ENCODE assay signal across 16 mouse cellular contexts in the genomic region with DNA sequence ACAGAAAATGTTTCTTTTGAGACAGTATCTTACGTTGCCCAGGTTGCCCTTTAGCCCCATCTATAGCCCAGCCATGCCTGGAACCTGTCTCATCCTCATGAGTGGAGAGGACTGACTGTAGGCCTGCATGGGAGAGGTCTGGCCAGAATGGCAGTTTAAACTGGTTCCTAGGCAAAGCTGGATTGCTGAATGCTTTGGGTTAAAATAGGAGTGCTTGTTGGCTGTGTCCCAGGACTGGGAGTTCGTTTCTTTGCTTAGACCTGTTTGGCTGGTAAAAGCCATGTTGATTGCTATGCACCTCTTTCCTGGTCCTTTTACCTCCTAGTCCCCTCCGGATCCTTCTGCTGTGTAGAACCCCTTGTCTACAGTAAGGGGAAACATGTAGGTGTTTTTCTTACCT. TPM values are rescaled to one million over a fixed set of nuclear protein-coding genes. Genes with fewer than 3 reads are reported as not detected.
DNase-seq lines count a peak whose midpoint lies in the region; ATAC-seq and TF ChIP-seq lines count a peak whose summit lies in the region.
"Had no signal": no experiment of that assay in that cellular context is flagged by ENCODE, and none has a peak within 500 bp of the region (broad histone marks: within the 10 kb centered on the region; RNA-seq: fewer than 3 reads in every experiment).

No protein-coding gene starts in this region.

- no peak for TF ChIP-seq CTCF in layer of hippocampus, adult 2 months (conservative IDR thresholded peaks at IDR 0.05)
- no peak for TF ChIP-seq CTCF in hindbrain, postnatal 0 days (IDR thresholded peaks at IDR 0.05; ENCODE audit: low read depth)

- ATAC-seq in limb, embryonic 15.5 days (ENCODE audit: insufficient number of reproducible peaks, low FRiP score, low TSS enrichment, low read depth) = no peak
- no peak for ATAC-seq in hindbrain, postnatal 0 days
- ATAC-seq in erythroblast, adult 5-6 weeks (replicated peaks; ENCODE audit: low FRiP score, poor library complexity, severe bottlenecking) = no peak
- ATAC-seq: forebrain, embryonic 14.5 days; intestine, embryonic 15.5 days; midbrain, embryonic 13.5 days had no signal

- 69% methylated on average over 3 of the region's 3 CpGs for WGBS in limb, embryonic 15.5 days
- WGBS in hindbrain, postnatal 0 days = 73% methylated on average over 3 of the region's 3 CpGs

- no peaks in the 10 kb centered on the region for H3K9me3 ChIP-seq in limb, embryonic 15.5 days
- no peaks in the 10 kb centered on the region for H3K9me3 ChIP-seq in hindbrain, postnatal 0 days (ENCODE audit: low read length)
- H3K9me3 ChIP-seq: heart, embryonic 13.5 days; hindbrain, embryonic 12.5 days; intestine, embryonic 15.5 days; midbrain, embryonic 13.5 days had no signal

- no peak overlapping the region for H3K4me2 ChIP-seq in limb, embryonic 15.5 days
- no peak overlapping the region for H3K4me2 ChIP-seq in hindbrain, postnatal 0 days (ENCODE audit: low read depth, low read length)
- H3K4me2 ChIP-seq: heart, embryonic 13.5 days; hindbrain, embryonic 12.5 days; intestine, embryonic 15.5 days; midbrain, embryonic 13.5 days had no signal

- DNase-seq in layer of hippocampus, adult 2 months (ENCODE audit: low spot score in 2 of 2) = no peak
- DNase-seq in layer of hippocampus, adult 11-12 months (ENCODE audit: low spot score) = no peak
- peak; percentile 38 for DNase-seq in urinary bladder, postnatal 14 days (ENCODE audit: low spot score)
- no peak for DNase-seq in urinary bladder, postnatal 25 days (ENCODE audit: low spot score)
- no peak for DNase-seq in hindbrain, postnatal 0 days (ENCODE audit: low spot score)
- DNase-seq in thymus, postnatal 36 days = no peak
- DNase-seq: adrenal gland, adult 8-10 months; cerebellum, adult 18-20 months had no signal

- no peaks in the 10 kb centered on the region; the same call in 1 of the 2 replicates for H3K4me1 ChIP-seq in limb, embryonic 15.5 days
- H3K4me1 ChIP-seq in hindbrain, postnatal 0 days (ENCODE audit: insufficient read depth, low read length) = no peaks in the 10 kb centered on the region
- H3K4me1 ChIP-seq: intestine, embryonic 15.5 days had no signal

- no peak overlapping the region for H3K4me3 ChIP-seq in layer of hippocampus, adult 2 months
- H3K4me3 ChIP-seq in limb, embryonic 15.5 days = no peak overlapping the region
- no peak overlapping the region for H3K4me3 ChIP-seq in hindbrain, postnatal 0 days (ENCODE audit: low read length)
- H3K4me3 ChIP-seq: heart, embryonic 13.5 days; hindbrain, embryonic 12.5 days; intestine, embryonic 15.5 days; midbrain, embryonic 13.5 days had no signal

- no peaks in the 10 kb centered on the region for H3K27me3 ChIP-seq in limb, embryonic 15.5 days
- no peaks in the 10 kb centered on the region for H3K27me3 ChIP-seq in hindbrain, postnatal 0 days (ENCODE audit: insufficient read depth, low read length)
- H3K27me3 ChIP-seq: heart, embryonic 13.5 days; hindbrain, embryonic 12.5 days; intestine, embryonic 15.5 days; midbrain, embryonic 13.5 days had no signal

- peak overlapping the region; percentile 4; the same call in 1 of the 2 replicates for H3K27ac ChIP-seq in layer of hippocampus, adult 2 months
- peak overlapping the region; percentile 78 for H3K27ac ChIP-seq in limb, embryonic 15.5 days
- no peak overlapping the region for H3K27ac ChIP-seq in hindbrain, postnatal 0 days
- H3K27ac ChIP-seq: heart, embryonic 13.5 days; hindbrain, embryonic 12.5 days; intestine, embryonic 15.5 days; macrophage; midbrain, embryonic 13.5 days had no signal

- H3K36me3 ChIP-seq in limb, embryonic 15.5 days = peaks cover 19% of the 10 kb centered on the region
- peaks cover 10% of the 10 kb centered on the region; the same call in 1 of the 2 replicates for H3K36me3 ChIP-seq in hindbrain, postnatal 0 days (ENCODE audit: insufficient read depth, low read length)
- H3K36me3 ChIP-seq: intestine, embryonic 15.5 days had no signal

- H3K9ac ChIP-seq in limb, embryonic 15.5 days = no peak overlapping the region
- no peak overlapping the region for H3K9ac ChIP-seq in hindbrain, postnatal 0 days (replicated peaks; ENCODE audit: low read length)
- H3K9ac ChIP-seq: heart, embryonic 13.5 days; hindbrain, embryonic 12.5 days; intestine, embryonic 15.5 days; midbrain, embryonic 13.5 days had no signal

RNA-seq across cellular contexts. Expression of a gene that starts 11.0 kb away (rescaled TPM):
- total RNA-seq in layer of hippocampus, adult 2 months (2021) = 10 to 100 TPM; 32.7 to 41.7 TPM
- 132 and 144 TPM in 2 replicates for polyA plus RNA-seq in limb, embryonic 15.5 days (2015; fragmentation: Nextera tagmentation; extraction: Ambion mirVana)
- 11.7 and 13.1 TPM in 2 replicates for total RNA-seq in hindbrain, postnatal 0 days (2014; rRNA removed)
- polyA plus RNA-seq in hindbrain, postnatal 0 days (2015; fragmentation: Nextera tagmentation; extraction: Ambion mirVana) = 60.0 and 61.4 TPM in 2 replicates
- 21.9 and 25.7 TPM in 2 replicates for total RNA-seq in erythroblast, adult 5-6 weeks (2015; ENCODE audit: low replicate concordance)
- 2.2 and 5.5 TPM in 2 replicates for total RNA-seq in erythroblast, adult 5-6 weeks (2017; ENCODE audit: low replicate concordance)
